ENCODE assay signal across 9 mouse cellular contexts in the genomic region with DNA sequence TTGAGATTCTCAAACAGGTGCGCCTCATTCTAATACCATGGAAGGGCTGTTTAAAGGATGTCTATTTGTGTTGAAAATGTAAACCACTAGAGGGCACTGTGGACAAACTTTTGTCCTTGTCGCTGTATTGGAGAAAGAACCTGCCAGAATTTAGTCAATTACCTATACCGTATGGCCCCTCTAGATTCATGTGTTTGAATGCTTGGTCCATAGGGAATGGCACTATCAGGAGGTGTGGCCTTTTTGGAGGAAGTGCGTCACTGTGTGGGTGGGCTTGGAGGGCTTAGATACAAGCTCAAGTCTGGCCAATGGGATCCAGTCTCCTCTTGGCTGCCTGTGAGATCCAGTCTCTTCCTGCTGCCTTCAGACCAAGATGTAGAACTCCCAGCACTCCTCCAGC.
DNase-seq lines count a peak whose midpoint lies in the region; ATAC-seq lines count a peak whose summit lies in the region.
"Had no signal": no experiment of that assay in that cellular context is flagged by ENCODE, and none has a peak within 500 bp of the region (broad histone marks: within the 10 kb centered on the region; RNA-seq: fewer than 3 reads in every experiment).

No protein-coding gene starts in this region.

- peak; percentile 11 for DNase-seq in kidney, adult 18-20 months
- DNase-seq in kidney, postnatal 10 days: no peak
- DNase-seq in MN1 (ENCODE audit: low spot score): peak; percentile 50
- peak; percentile 31 to 52 for DNase-seq in cerebellum, postnatal 36 days
- peak; percentile 37 for DNase-seq in left cerebral cortex, postnatal 4 days
- DNase-seq in retina, postnatal 1 day: peak; percentile 81
- DNase-seq in spleen, postnatal 36 days (ENCODE audit: low spot score in 2 of 2): no peak

- 21% methylated on average over 4 of the region's 4 CpGs for WGBS in hindbrain, embryonic 13.5 days

- peak; percentile 74 for ATAC-seq in hindbrain, embryonic 13.5 days (ENCODE audit: low FRiP score)

- peaks cover 12% of the 10 kb centered on the region for H3K27me3 ChIP-seq in hindbrain, embryonic 13.5 days

- no peak overlapping the region for H3K4me2 ChIP-seq in hindbrain, embryonic 13.5 days

- no peak overlapping the region for H3K4me3 ChIP-seq in hindbrain, embryonic 13.5 days

- no peaks in the 10 kb centered on the region for H3K36me3 ChIP-seq in hindbrain, embryonic 13.5 days

- intact Hi-C loops in left cerebral cortex, postnatal 4 days (cut with DNase I): loop anchor here (2.0 to 10.0 kb wide), 2 partner anchors 756 to 806 kb away; a partner anchor contains a TSS

- peak overlapping the region; percentile 40; the same call in 1 of the 2 replicates for H3K27ac ChIP-seq in hindbrain, embryonic 13.5 days
- H3K27ac ChIP-seq: macrophage had no signal

- peaks cover 15% of the 10 kb centered on the region for H3K4me1 ChIP-seq in hindbrain, embryonic 13.5 days (replicated peaks)

- H3K9me3 ChIP-seq in hindbrain, embryonic 13.5 days: no peaks in the 10 kb centered on the region

- H3K9ac ChIP-seq in hindbrain, embryonic 13.5 days: no peak overlapping the region

Comparison
In these comparisons a context has a peak if more than half of its experiments do, and no peak if none do; other contexts are left out.
1. DNase-seq: peak in kidney, adult 18-20 months (single experiment), MN1 (single experiment), cerebellum, postnatal 36 days (2 of 2), left cerebral cortex, postnatal 4 days (single experiment) and retina, postnatal 1 day (single experiment); none in kidney, postnatal 10 days (single experiment) and spleen, postnatal 36 days (0 of 2).